10 mouse cellular contexts compared by ENCODE assay signal in the genomic region with DNA sequence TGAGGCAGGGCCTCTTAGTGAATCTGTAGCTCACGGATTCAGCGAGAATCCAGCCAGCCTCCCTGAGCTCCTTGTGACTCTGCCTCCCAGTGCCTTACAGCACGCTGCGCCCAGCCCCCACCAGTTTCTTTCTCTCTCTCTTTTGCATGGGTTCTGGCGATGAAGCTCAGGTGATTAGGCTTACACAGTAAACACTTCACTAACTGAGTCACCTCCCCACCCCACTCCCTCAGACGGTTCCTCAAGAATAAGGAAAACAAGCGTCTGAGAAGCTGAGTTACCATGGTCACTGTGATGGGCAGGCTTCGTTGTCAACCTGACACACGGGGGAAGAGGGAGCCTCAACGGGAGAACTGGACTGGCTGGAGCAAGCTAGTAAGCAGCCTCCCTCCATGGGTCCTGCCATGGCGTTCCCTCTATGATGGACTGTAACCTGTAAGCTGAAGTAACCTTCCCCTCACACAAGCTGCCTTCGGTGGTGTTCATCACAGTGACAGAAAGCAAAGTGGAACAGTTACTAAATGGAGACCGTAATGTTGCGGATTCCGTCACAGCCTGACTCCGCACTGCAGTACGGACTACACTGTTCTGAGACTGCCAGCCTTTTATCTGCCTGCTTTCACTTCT. TPM values are rescaled to one million over a fixed set of nuclear protein-coding genes. Genes with fewer than 3 reads are reported as not detected.
A peak's percentile ranks its signal among the peaks of the same experiment; 100 is the strongest.
DNase-seq lines count a peak whose midpoint lies in the region; ATAC-seq and TF ChIP-seq lines count a peak whose summit lies in the region.
"Had no signal": no experiment of that assay in that cellular context is flagged by ENCODE, and none has a peak within 500 bp of the region (broad histone marks: within the 10 kb centered on the region; RNA-seq: fewer than 3 reads in every experiment).

No protein-coding gene starts in this region.

- no peak overlapping the region for H3K4me2 ChIP-seq in kidney, embryonic 15.5 days
- H3K4me2 ChIP-seq in lung, postnatal 0 days (replicated peaks; ENCODE audit: low read depth, low read length), result no peak overlapping the region
- H3K4me2 ChIP-seq: liver, embryonic 15.5 days had no signal

- WGBS in kidney, embryonic 15.5 days, result 49% methylated on average over 17 of the region's 17 CpGs
- WGBS in thymus, adult 2 months, result 65% methylated on average over 17 of the region's 17 CpGs
- 37% methylated on average over 17 of the region's 17 CpGs for WGBS in lung, postnatal 0 days

- H3K4me3 ChIP-seq in kidney, embryonic 15.5 days (replicated peaks), result no peak overlapping the region
- no peak overlapping the region for H3K4me3 ChIP-seq in thymus, adult 2 months (ENCODE audit: control insufficient read depth, insufficient read depth, low read length)
- no peak overlapping the region for H3K4me3 ChIP-seq in lung, postnatal 0 days (ENCODE audit: low read depth, low read length)
- H3K4me3 ChIP-seq: liver, embryonic 15.5 days had no signal

- no peaks in the 10 kb centered on the region for H3K9me3 ChIP-seq in kidney, embryonic 15.5 days (replicated peaks)
- no peaks in the 10 kb centered on the region for H3K9me3 ChIP-seq in lung, postnatal 0 days (ENCODE audit: low read length)
- H3K9me3 ChIP-seq: liver, embryonic 15.5 days had no signal

- H3K36me3 ChIP-seq in kidney, embryonic 15.5 days, result no peaks in the 10 kb centered on the region
- H3K36me3 ChIP-seq in thymus, adult 2 months (ENCODE audit: control insufficient read depth, insufficient read depth, low read length), result no peaks in the 10 kb centered on the region
- no peaks in the 10 kb centered on the region for H3K36me3 ChIP-seq in lung, postnatal 0 days (ENCODE audit: insufficient read depth, low read length)
- H3K36me3 ChIP-seq: liver, embryonic 15.5 days had no signal

- no peak for TF ChIP-seq POLR2A in thymus, adult 2 months (IDR thresholded peaks at IDR 0.05; ENCODE audit: control insufficient read depth, extremely low read depth, insufficient read depth, low read length, poor library complexity)

- no peak for DNase-seq in kidney, adult 8-10 months
- peak; percentile 17 for DNase-seq in thymus, postnatal 14 days
- DNase-seq in thymus, adult 2 months, result no peak
- peak; percentile 94 for DNase-seq in lung, postnatal 0 days (ENCODE audit: low spot score)
- no peak for DNase-seq in cerebellum, adult 8-10 months
- no peak for DNase-seq in c-Kit-positive CD71-positive TER-119-positive erythroid progenitor cells, embryonic 14.5 days (ENCODE audit: low spot score)
- DNase-seq: adrenal gland, postnatal 36 days; cerebellum, adult 9-10 months had no signal

- no peak overlapping the region for H3K27ac ChIP-seq in kidney, embryonic 15.5 days
- no peak overlapping the region for H3K27ac ChIP-seq in thymus, adult 2 months (ENCODE audit: control insufficient read depth, insufficient read depth, low read length)
- peak overlapping the region; percentile 60 for H3K27ac ChIP-seq in lung, postnatal 0 days (ENCODE audit: low read length)
- H3K27ac ChIP-seq: liver, embryonic 15.5 days had no signal

- peak; percentile 96 for TF ChIP-seq EP300 in lung, postnatal 0 days (IDR thresholded peaks at IDR 0.05)

- peaks cover 62% of the 10 kb centered on the region for H3K4me1 ChIP-seq in kidney, embryonic 15.5 days
- peaks cover 4% of the 10 kb centered on the region; the same call in 1 of the 2 replicates for H3K4me1 ChIP-seq in thymus, adult 2 months (replicated peaks; ENCODE audit: control insufficient read depth, insufficient read depth, low read length)
- H3K4me1 ChIP-seq in lung, postnatal 0 days (ENCODE audit: insufficient read depth, low read depth, low read length), result peaks cover 36% of the 10 kb centered on the region; the same call in 1 of the 2 replicates

- 0 out of 2 replicates have a peak, but pooled peaks have one; percentile 25 for ATAC-seq in kidney, embryonic 15.5 days (replicated peaks; ENCODE audit: low FRiP score)
- ATAC-seq in lung, postnatal 0 days, result peak; percentile 82

- TF ChIP-seq CTCF in thymus, adult 2 months (IDR thresholded peaks at IDR 0.05; ENCODE audit: borderline replicate concordance, control insufficient read depth, extremely low read depth, insufficient read depth, low read length, poor library complexity), result no peak
- no peak for TF ChIP-seq CTCF in lung, postnatal 0 days (IDR thresholded peaks at IDR 0.05)

- H3K27me3 ChIP-seq in kidney, embryonic 15.5 days, result no peaks in the 10 kb centered on the region
- H3K27me3 ChIP-seq in thymus, adult 2 months (ENCODE audit: control insufficient read depth, insufficient read depth, low read length), result no peaks in the 10 kb centered on the region
- no peaks in the 10 kb centered on the region for H3K27me3 ChIP-seq in lung, postnatal 0 days (replicated peaks; ENCODE audit: insufficient read depth, low read length)

- no peak overlapping the region for H3K9ac ChIP-seq in kidney, embryonic 15.5 days
- no peak overlapping the region for H3K9ac ChIP-seq in lung, postnatal 0 days (replicated peaks; ENCODE audit: low read depth)
- H3K9ac ChIP-seq: liver, embryonic 15.5 days had no signal

RNA-seq across cellular contexts. Expression of a gene that starts 37.8 kb away (rescaled TPM):
- polyA plus RNA-seq in kidney, embryonic 15.5 days (2015; fragmentation: Nextera tagmentation; extraction: Ambion mirVana), result 38.2 and 40.3 TPM in 2 replicates
- 21.4 and 23.5 TPM in 2 replicates for polyA plus RNA-seq in thymus, adult 2 months (2012; rRNA removed)
- 16.2 and 17.0 TPM in 2 replicates for polyA plus RNA-seq in lung, postnatal 0 days (2015; fragmentation: Nextera tagmentation; extraction: Ambion mirVana)

Comparison
In these comparisons a context has a peak if more than half of its experiments do, and no peak if none do; other contexts are left out.
1. DNase-seq: peak in thymus, postnatal 14 days (single experiment) and lung, postnatal 0 days (single experiment); none in kidney, adult 8-10 months (0 of 2), thymus, adult 2 months (single experiment), cerebellum, adult 8-10 months (single experiment) and c-Kit-positive CD71-positive TER-119-positive erythroid progenitor cells, embryonic 14.5 days (single experiment).